Mouse (Mus musculus) embryo, embryonic 9.5 days (tissue): ENCODE measurements around the gene Ndst2.
A peak's percentile ranks its signal among the peaks of the same experiment; 100 is the strongest.

Source experiments
- DNase-seq: peaks from one replicate; pipeline ENCODE4 v3.0.0-alpha.2; 2017; ENCODE audit errors: extremely low spot score

The Ndst2 gene

GRCm38 (mm10) chr14:20733952-20734774, at the start of gene Ndst2:
Gene Ndst2 (minus strand): TSS chr14:20734562.
- peak; percentile 92 for DNase-seq

GRCm38 (mm10) chr14:20783526-20783925, 49.2 kb upstream of the Ndst2 start:
- no peak for DNase-seq

- no peak for DNase-seq
Measured at GRCm38 (mm10) chr14:20782860-20783259, 48.5 kb upstream of the Ndst2 start.

GRCm38 (mm10) chr14:20780217-20780616, 45.9 kb upstream of the Ndst2 start:
- DNase-seq = no peak

- no peak for DNase-seq
Measured at GRCm38 (mm10) chr14:20778496-20778895, 44.1 kb upstream of the Ndst2 start.

- no peak for DNase-seq
Measured at GRCm38 (mm10) chr14:20775661-20776060, 41.3 kb upstream of the Ndst2 start.

GRCm38 (mm10) chr14:20773410-20773809, 39.0 kb upstream of the Ndst2 start:
- DNase-seq = no peak

GRCm38 (mm10) chr14:20772808-20773207, 38.4 kb upstream of the Ndst2 start:
- no peak for DNase-seq

- no peak for DNase-seq
Measured at GRCm38 (mm10) chr14:20771941-20772340, 37.6 kb upstream of the Ndst2 start.

- no peak for DNase-seq
Measured at GRCm38 (mm10) chr14:20768581-20768980, 34.2 kb upstream of the Ndst2 start.

- DNase-seq = no peak
Measured at GRCm38 (mm10) chr14:20767936-20768335, 33.6 kb upstream of the Ndst2 start.

- peak; percentile 79 for DNase-seq
Measured at GRCm38 (mm10) chr14:20765642-20766258, 31.4 kb upstream of the Ndst2 start.

GRCm38 (mm10) chr14:20764942-20765341, 30.6 kb upstream of the Ndst2 start:
- no peak for DNase-seq

- DNase-seq = no peak
Measured at GRCm38 (mm10) chr14:20758768-20759435, 24.5 kb upstream of the Ndst2 start.

GRCm38 (mm10) chr14:20757370-20757907, 23.1 kb upstream of the Ndst2 start:
- DNase-seq = no peak

- DNase-seq = no peak
Measured at GRCm38 (mm10) chr14:20753792-20754191, 19.4 kb upstream of the Ndst2 start.

- DNase-seq = no peak
Measured at GRCm38 (mm10) chr14:20750503-20750902, 16.1 kb upstream of the Ndst2 start.

- no peak for DNase-seq
Measured at GRCm38 (mm10) chr14:20749494-20750051, 15.2 kb upstream of the Ndst2 start.

GRCm38 (mm10) chr14:20748388-20748787, 14.0 kb upstream of the Ndst2 start:
- no peak for DNase-seq

- DNase-seq = no peak
Measured at GRCm38 (mm10) chr14:20746935-20747334, 12.6 kb upstream of the Ndst2 start.

GRCm38 (mm10) chr14:20743614-20744013, 9.3 kb upstream of the Ndst2 start:
- DNase-seq = no peak

- DNase-seq = no peak
Measured at GRCm38 (mm10) chr14:20741301-20741700, 6.9 kb upstream of the Ndst2 start.
